Mouse (Mus musculus) thymus, postnatal 14 days (tissue): ENCODE results near the gene Wfdc9.

Experiments used
- DNase-seq: peaks from one replicate; pipeline ENCODE4 v3.0.0; 2021

Gene Wfdc9

GRCm38 (mm10) chr2:164656483-164656882 is at the start of gene Wfdc9:
TSS of gene Wfdc9 (minus strand) at chr2:164656583.
- DNase-seq = no peak

GRCm38 (mm10) chr2:164705991-164706390 is 49.6 kb upstream of the Wfdc9 start:
- DNase-seq = no peak

- DNase-seq = no peak
Observed at GRCm38 (mm10) chr2:164705328-164705727, 48.9 kb upstream of the Wfdc9 start.

- DNase-seq = no peak
Observed at GRCm38 (mm10) chr2:164704235-164704634, 47.9 kb upstream of the Wfdc9 start.

GRCm38 (mm10) chr2:164701761-164702160 is 45.4 kb upstream of the Wfdc9 start:
- DNase-seq = no peak

- DNase-seq = no peak
Observed at GRCm38 (mm10) chr2:164700959-164701358, 44.6 kb upstream of the Wfdc9 start.

- DNase-seq = no peak
Observed at GRCm38 (mm10) chr2:164698201-164698600, 41.8 kb upstream of the Wfdc9 start, which contains the start of gene Spint4. TSS of gene Spint4 (plus strand) at chr2:164698501.

GRCm38 (mm10) chr2:164684807-164685206 is 28.4 kb upstream of the Wfdc9 start, which contains the start of gene Wfdc13:
TSS of gene Wfdc13 (plus strand) at chr2:164685107.
- DNase-seq = no peak

- DNase-seq = peak; percentile 60
Observed at GRCm38 (mm10) chr2:164679906-164680305, 23.5 kb upstream of the Wfdc9 start.

GRCm38 (mm10) chr2:164678848-164679625 is 22.7 kb upstream of the Wfdc9 start:
- peak; percentile 89 for DNase-seq

GRCm38 (mm10) chr2:164676916-164677685 is 20.7 kb upstream of the Wfdc9 start:
- DNase-seq = no peak

GRCm38 (mm10) chr2:164676103-164676502 is 19.7 kb upstream of the Wfdc9 start:
- DNase-seq = no peak

GRCm38 (mm10) chr2:164673987-164674386 is 17.6 kb upstream of the Wfdc9 start, which contains the start of gene Wfdc11:
TSS of gene Wfdc11 (minus strand) at chr2:164674087.
- no peak for DNase-seq

GRCm38 (mm10) chr2:164670938-164671337 is 14.6 kb upstream of the Wfdc9 start:
- no peak for DNase-seq

GRCm38 (mm10) chr2:164670261-164670660 is 13.9 kb upstream of the Wfdc9 start:
- no peak for DNase-seq

- no peak for DNase-seq
Observed at GRCm38 (mm10) chr2:164664851-164665250, 8.5 kb upstream of the Wfdc9 start.

- peak; percentile 58 for DNase-seq
Observed at GRCm38 (mm10) chr2:164655858-164656257, 525 bp downstream of the Wfdc9 start, which contains the start of gene Wfdc10. TSS of gene Wfdc10 (plus strand) at chr2:164656046.

GRCm38 (mm10) chr2:164641881-164642673 is 14.3 kb downstream of the Wfdc9 start:
- DNase-seq = no peak

- DNase-seq = no peak
Observed at GRCm38 (mm10) chr2:164641129-164641528, 15.3 kb downstream of the Wfdc9 start.

- no peak for DNase-seq
Observed at GRCm38 (mm10) chr2:164638696-164639095, 17.7 kb downstream of the Wfdc9 start, which contains the start of gene Wfdc16. TSS of gene Wfdc16 (minus strand) at chr2:164638796.

GRCm38 (mm10) chr2:164635266-164635665 is 21.1 kb downstream of the Wfdc9 start:
- DNase-seq = peak; percentile 7

GRCm38 (mm10) chr2:164621775-164622174 is 34.6 kb downstream of the Wfdc9 start:
- DNase-seq = no peak

- DNase-seq = no peak
Observed at GRCm38 (mm10) chr2:164619050-164619449, 37.3 kb downstream of the Wfdc9 start.
